Mouse (Mus musculus) CH12.LX (cell line): ENCODE data around the gene Ankzf1. TPM values are rescaled to one million over a fixed set of nuclear protein-coding genes. Genes with fewer than 3 reads are reported as not detected.

ENCODE experiments used
- DNase-seq: peaks from one replicate; pipeline ENCODE4 v3.0.0-alpha.2; 2013; ENCODE audit errors: extremely low read depth
- H3K27ac ChIP-seq: 2 replicates; pipeline ENCODE4 v1.5.1; 2012; ENCODE audit warnings: low read depth, mild to moderate bottlenecking, control low read depth, moderate library complexity; ENCODE audit not compliant: insufficient read depth
- H3K27me3 ChIP-seq: replicated peaks from 2 replicates; pipeline ENCODE3; 2012; ENCODE audit warnings: inconsistent platforms
- H3K36me3 ChIP-seq, 2 experiments: replicated peaks in 1 of 2; 2 replicates each; pipeline versions ENCODE3 to v1.6.1; 2012; ENCODE audit warnings: inconsistent platforms in 1 of 2, low read length in 1 of 2, mild to moderate bottlenecking in 1 of 2, mixed read lengths in 1 of 2, moderate library complexity in 1 of 2; ENCODE audit not compliant: control insufficient read depth in 1 of 2, insufficient read depth in 1 of 2
- H3K4me1 ChIP-seq, 2 experiments: 2 replicates each; pipeline ENCODE4 v1.6.1; 2012; ENCODE audit warnings: inconsistent platforms in 1 of 2, moderate library complexity in 1 of 2; ENCODE audit not compliant: insufficient read depth in 2 of 2, control insufficient read depth in 1 of 2
- H3K4me2 ChIP-seq: 2 replicates; pipeline ENCODE4 v1.6.1; 2012; ENCODE audit warnings: low read depth, mild to moderate bottlenecking, control low read depth; ENCODE audit not compliant: poor library complexity, insufficient read depth, severe bottlenecking
- H3K4me3 ChIP-seq, 3 experiments: fragments of 150-350 bp in 1 of 3; sonication (generic) in 1 of 3; replicated peaks in 1 of 3; 2 replicates each; pipeline versions ENCODE3 to v1.5.1; 2011 to 2012; ENCODE audit warnings: low read depth in 2 of 3, low read length in 2 of 3, mild to moderate bottlenecking in 2 of 3, moderate library complexity in 2 of 3, control low read depth in 1 of 3, improper control_type of control experiment in 1 of 3, inconsistent platforms in 1 of 3, mixed read lengths in 1 of 3; ENCODE audit not compliant: poor library complexity in 1 of 3
- H3K79me2 ChIP-seq: replicated peaks from 2 replicates; pipeline ENCODE4 v1.6.1; 2012; ENCODE audit warnings: mild to moderate bottlenecking, moderate library complexity; ENCODE audit not compliant: control insufficient read depth, poor library complexity, insufficient read depth, severe bottlenecking; ENCODE audit errors: extremely low read depth
- H3K9ac ChIP-seq: 2 replicates; pipeline ENCODE4 v1.6.1; 2012; ENCODE audit warnings: low read depth, mild to moderate bottlenecking, control low read depth, moderate library complexity; ENCODE audit not compliant: insufficient read depth
- H3K9me3 ChIP-seq: replicated peaks from 2 replicates; pipeline ENCODE3; 2012; ENCODE audit warnings: low read length, inconsistent platforms, mixed read lengths
- CHD2 ChIP-seq: IDR thresholded peaks from 2 replicates; pipeline ENCODE4 v1.6.1; 2011; ENCODE audit warnings: low read length, improper control_type of control experiment
- CTCF ChIP-seq, 2 experiments: IDR thresholded peaks in 1 of 2; conservative IDR thresholded peaks in 1 of 2; 2 replicates each; pipeline ENCODE4 v1.5.1; 2011 to 2012; ENCODE audit warnings: low read depth in 2 of 2, low read length in 2 of 2, improper control_type of control experiment in 1 of 2, inconsistent platforms in 1 of 2, mild to moderate bottlenecking in 1 of 2, moderate library complexity in 1 of 2
- E2F4 ChIP-seq: IDR thresholded peaks from 2 replicates; pipeline ENCODE4 v1.6.1; 2011; ENCODE audit warnings: low read depth, low read length, improper control_type of control experiment; ENCODE audit not compliant: insufficient replicate concordance
- EP300 ChIP-seq: IDR thresholded peaks from 2 replicates; pipeline ENCODE4 v1.6.1; 2011; ENCODE audit warnings: low read length, improper control_type of control experiment
- ETS1 ChIP-seq: conservative IDR thresholded peaks from 2 replicates; pipeline ENCODE4 v1.6.1; 2012; ENCODE audit warnings: low read depth, mild to moderate bottlenecking, inconsistent platforms, low read length, improper control_type of control experiment, moderate library complexity
- GABPA ChIP-seq: IDR thresholded peaks from 2 replicates; pipeline ENCODE4 v1.6.1; 2012; ENCODE audit warnings: low read depth, low read length, improper control_type of control experiment, inconsistent platforms; ENCODE audit not compliant: insufficient replicate concordance
- JUND ChIP-seq: conservative IDR thresholded peaks from 2 replicates; pipeline ENCODE4 v1.6.1; 2011; ENCODE audit warnings: low read depth, low read length, improper control_type of control experiment
- KAT2A ChIP-seq: IDR thresholded peaks from 2 replicates; pipeline ENCODE4 v1.6.1; 2012; ENCODE audit warnings: low read length, improper control_type of control experiment, inconsistent platforms; ENCODE audit not compliant: insufficient replicate concordance
- MAFK ChIP-seq: IDR thresholded peaks from 2 replicates; pipeline ENCODE4 v1.6.1; 2011; ENCODE audit warnings: low read length, improper control_type of control experiment; ENCODE audit not compliant: insufficient replicate concordance
- MAX ChIP-seq: IDR thresholded peaks from 2 replicates; pipeline ENCODE4 v1.6.1; 2011; ENCODE audit warnings: low read length, improper control_type of control experiment
- MAZ ChIP-seq: IDR thresholded peaks from 2 replicates; pipeline ENCODE4 v1.6.1; 2012; ENCODE audit warnings: low read depth, mild to moderate bottlenecking, inconsistent platforms, low read length, improper control_type of control experiment, moderate library complexity
- MXI1 ChIP-seq: IDR thresholded peaks from 2 replicates; pipeline ENCODE4 v1.6.1; 2011; ENCODE audit warnings: mild to moderate bottlenecking, low read depth, low read length, improper control_type of control experiment
- NELFE ChIP-seq: IDR thresholded peaks from 2 replicates; pipeline ENCODE4 v1.6.1; 2011; ENCODE audit warnings: low read depth, low read length, improper control_type of control experiment
- NRF1 ChIP-seq: IDR thresholded peaks from 2 replicates; pipeline ENCODE4 v1.6.1; 2014; ENCODE audit warnings: low read depth, mild to moderate bottlenecking, inconsistent platforms, low read length, improper control_type of control experiment, moderate library complexity
- PAX5 ChIP-seq: IDR thresholded peaks from 2 replicates; pipeline ENCODE4 v1.6.1; 2012; ENCODE audit warnings: low read length, inconsistent platforms, mixed read lengths
- POLR2AphosphoS2 ChIP-seq: IDR thresholded peaks from 2 replicates; pipeline ENCODE4 v1.6.1; 2011; ENCODE audit warnings: low read depth, low read length, improper control_type of control experiment
- RCOR1 ChIP-seq: conservative IDR thresholded peaks from 2 replicates; pipeline ENCODE4 v1.6.1; 2012; ENCODE audit warnings: low read depth, mild to moderate bottlenecking, inconsistent platforms, low read length, improper control_type of control experiment
- SIN3A ChIP-seq: IDR thresholded peaks from 2 replicates; pipeline ENCODE4 v1.6.1; 2012; ENCODE audit warnings: low read length, improper control_type of control experiment, inconsistent platforms
- SMC3 ChIP-seq: IDR thresholded peaks from 2 replicates; pipeline ENCODE4 v1.6.1; 2011; ENCODE audit warnings: low read depth, low read length, improper control_type of control experiment
- TBP ChIP-seq: conservative IDR thresholded peaks from 2 replicates; pipeline ENCODE4 v1.6.1; 2011; ENCODE audit warnings: low read depth, low read length, improper control_type of control experiment
- TCF12 ChIP-seq: IDR thresholded peaks from 2 replicates; pipeline ENCODE4 v1.6.1; 2014; ENCODE audit warnings: low read depth, mild to moderate bottlenecking, inconsistent platforms, low read length, improper control_type of control experiment
- UBTF ChIP-seq: IDR thresholded peaks from 2 replicates; pipeline ENCODE4 v1.6.1; 2012; ENCODE audit warnings: low read depth, mild to moderate bottlenecking, inconsistent platforms, low read length, improper control_type of control experiment, moderate library complexity
- USF1 ChIP-seq: IDR thresholded peaks from 2 replicates; pipeline ENCODE4 v1.6.1; 2014; ENCODE audit warnings: low read depth, mild to moderate bottlenecking, inconsistent platforms, low read length, improper control_type of control experiment
- USF2 ChIP-seq: conservative IDR thresholded peaks from 2 replicates; pipeline ENCODE4 v1.6.1; 2011; ENCODE audit warnings: low read depth, low read length, improper control_type of control experiment
- ZC3H11A ChIP-seq: IDR thresholded peaks from 2 replicates; pipeline ENCODE4 v1.6.1; 2012; ENCODE audit warnings: low read depth, mild to moderate bottlenecking, inconsistent platforms, low read length, improper control_type of control experiment
- ZKSCAN1 ChIP-seq: IDR thresholded peaks from 2 replicates; pipeline ENCODE4 v1.6.1; 2012; ENCODE audit warnings: low read depth, inconsistent platforms, low read length, improper control_type of control experiment, borderline replicate concordance
- ZMIZ1 ChIP-seq: IDR thresholded peaks from 2 replicates; pipeline ENCODE4 v1.6.1; 2012; ENCODE audit warnings: low read depth, mild to moderate bottlenecking, inconsistent platforms, low read length, improper control_type of control experiment
- ZNF384 ChIP-seq: IDR thresholded peaks from 2 replicates; pipeline ENCODE4 v1.6.1; 2012; ENCODE audit warnings: low read depth, low read length, improper control_type of control experiment, inconsistent platforms
- dilution Hi-C: fragments of 300-500 bp; cut with MboI; formaldehyde crosslinking; loops from 2 replicates; pipeline ENCODE4 v1.14.3; 2020; ENCODE audit warnings: low sequenced_read_pairs; ENCODE audit not compliant: extremely low pct_unique_long_range_greater_than_20kb, extremely low pct_ligation_motif_present
- in situ Hi-C: fragments of 300-500 bp; cut with MboI; formaldehyde crosslinking; loops from 3 replicates; pipeline ENCODE4 v1.14.3; 2019; ENCODE audit warnings: low sequenced_read_pairs, low pct_ligation_motif_present, low pct_unique_long_range_greater_than_20kb, mixed read lengths
- polyA plus RNA-seq: library from polyadenylated mRNA; unstranded; fragments of >175 nt; gene quantifications from 2 replicates; pipeline ENCODE4 v1.2.1, GENCODE M21; 2012; ENCODE audit warnings: low read depth; ENCODE audit not compliant: insufficient read length
- total RNA-seq, 2 experiments: library from RNA; depleted of rRNA; stranded (reverse); fragments of 300-350 nt in 1 of 2; fragments of >200 nt in 1 of 2; gene quantifications; 2 replicates each; pipeline ENCODE4 v1.2.3; 2012 to 2014

Ankzf1 gene
- total and polyA plus RNA-seq, 3 experiments = 13.3 to 20.4 (median 19.6) TPM

DNA sequence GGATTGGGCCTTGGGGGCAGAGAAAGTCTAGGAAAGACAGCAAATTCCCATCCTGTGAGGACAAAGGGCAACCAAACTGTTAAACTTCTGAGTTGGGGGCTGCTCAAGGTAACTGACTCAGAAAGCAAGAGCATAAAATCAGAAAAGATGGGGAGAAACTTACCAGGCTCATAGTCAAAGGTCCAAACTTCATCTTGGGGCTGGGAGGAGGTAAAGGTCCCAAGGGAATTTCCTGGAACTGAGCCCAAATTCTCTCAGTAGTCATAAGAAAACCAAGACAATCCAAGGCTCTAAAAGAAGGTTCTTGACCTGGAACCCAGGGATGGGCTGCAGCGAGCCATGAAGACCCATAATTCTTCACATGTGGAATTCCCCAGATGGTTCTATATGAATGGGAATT is 9.3 kb downstream of the Ankzf1 start:
- DNase-seq = no peak
- Histone ChIP-seq H3K36me3 (peaks cover 33 to 51% of the 10 kb centered on the region in 2 experiments), H3K4me2 (no peak overlapping the region), H3K4me1 (no peaks in the 10 kb centered on the region), H3K27me3 (no peaks in the 10 kb centered on the region), H3K9me3 (no peaks in the 10 kb centered on the region), H3K9ac (no peak overlapping the region), H3K79me2 (no peaks in the 10 kb centered on the region), H3K4me3 (no peak overlapping the region), H3K27ac (no peak overlapping the region)
- in situ Hi-C loops = no loop called here
- dilution Hi-C loops = no loop called here
- TF ChIP-seq USF1 = no peak
- TF ChIP-seq EP300 = no peak
- no peak for TF ChIP-seq TBP
- TF ChIP-seq E2F4 = no peak
- no peak for TF ChIP-seq ETS1
- TF ChIP-seq CTCF (conservative IDR thresholded peaks at IDR 0.05 in 1 of 2, IDR thresholded peaks at IDR 0.05 in 1 of 2; ENCODE audit: low read depth in 2 of 2, low read length in 2 of 2) = no peak
- no peak for TF ChIP-seq MXI1
- TF ChIP-seq RCOR1 = no peak
- no peak for TF ChIP-seq ZC3H11A
- no peak for TF ChIP-seq MAZ
- no peak for TF ChIP-seq NELFE
- no peak for TF ChIP-seq MAFK
- no peak for TF ChIP-seq NRF1
- TF ChIP-seq GABPA = no peak
- no peak for TF ChIP-seq KAT2A
- TF ChIP-seq SMC3 = no peak
- TF ChIP-seq PAX5 = no peak
- no peak for TF ChIP-seq TCF12

DNA sequence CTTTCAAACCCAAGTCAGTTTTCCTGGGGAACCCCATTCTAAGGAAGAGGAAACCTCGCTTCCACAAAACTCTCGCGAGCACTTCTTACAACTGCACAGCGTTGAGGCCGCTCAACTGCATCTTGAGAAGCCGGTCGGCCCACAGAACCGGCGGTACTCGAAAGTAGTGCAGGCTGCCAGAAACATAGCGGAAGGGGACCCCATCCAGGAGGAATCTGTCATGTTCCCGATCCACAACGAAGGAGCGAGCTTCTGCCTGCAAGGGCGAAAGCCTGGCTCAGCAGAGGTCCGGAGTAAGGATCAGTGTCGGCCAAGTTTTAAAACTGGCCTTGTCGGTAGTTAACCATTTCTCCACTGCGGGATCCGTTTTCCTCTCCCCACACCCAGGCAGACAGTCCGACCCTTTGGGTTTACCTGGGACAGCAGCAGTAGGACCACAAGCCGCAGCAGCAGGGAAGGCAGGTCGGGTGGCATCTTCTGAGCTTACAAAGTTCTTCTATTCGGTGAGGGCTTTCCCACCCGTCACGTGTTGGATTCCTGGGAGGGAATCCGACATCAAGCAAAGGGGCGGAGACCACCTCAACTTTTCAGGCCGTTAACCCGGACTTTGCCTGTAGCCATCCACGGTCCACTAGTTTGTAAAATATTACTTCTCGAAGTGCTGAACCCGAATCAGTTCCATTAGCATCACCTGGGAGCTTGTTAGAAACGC is 17.2 kb downstream of the Ankzf1 start:
- Histone ChIP-seq H3K36me3 (peaks cover 22 to 33% of the 10 kb centered on the region in 2 experiments), H3K9ac (no peak overlapping the region), H3K27me3 (no peaks in the 10 kb centered on the region), H3K79me2 (peaks cover 13% of the 10 kb centered on the region), H3K27ac (no peak overlapping the region), H3K9me3 (no peaks in the 10 kb centered on the region), H3K4me1 (peaks cover 7 to 50% of the 10 kb centered on the region in 2 experiments), H3K4me2 (no peak overlapping the region), H3K4me3 (no peak overlapping the region)
- dilution Hi-C loops (no loop called here), in situ Hi-C loops (no loop called here)
- DNase-seq = no peak
- TF ChIP-seq CHD2 = no peak
- no peak for TF ChIP-seq ZNF384
- no peak for TF ChIP-seq ZKSCAN1
- no peak for TF ChIP-seq CTCF (conservative IDR thresholded peaks at IDR 0.05 in 1 of 2, IDR thresholded peaks at IDR 0.05 in 1 of 2; ENCODE audit: low read depth in 2 of 2, low read length in 2 of 2)
- TF ChIP-seq MAX = no peak
- TF ChIP-seq NELFE = no peak
- TF ChIP-seq UBTF = no peak
- no peak for TF ChIP-seq KAT2A
- TF ChIP-seq USF1 = no peak
- no peak for TF ChIP-seq POLR2AphosphoS2
- no peak for TF ChIP-seq USF2
- TF ChIP-seq SMC3 = no peak
- no peak for TF ChIP-seq E2F4
- TF ChIP-seq JUND = no peak
- no peak for TF ChIP-seq ZMIZ1
- TF ChIP-seq SIN3A = no peak
- TF ChIP-seq, all 38 proteins: peak for 0
